Mouse (Mus musculus): ENCODE data around the gene Pyroxd1.
"Not testable (repeated sequence)": the region's sequence is repeated elsewhere in the genome, so short reads cannot be mapped to it uniquely, and the experiment has no call there.

The Pyroxd1 gene

GRCm38 (mm10) chr6:142345440-142346038 lies at the start of gene Pyroxd1:
Gene Pyroxd1, plus strand, starts transcription at chr6:142345654.
- DNase-seq = peak; percentile 87 to 89

DNA sequence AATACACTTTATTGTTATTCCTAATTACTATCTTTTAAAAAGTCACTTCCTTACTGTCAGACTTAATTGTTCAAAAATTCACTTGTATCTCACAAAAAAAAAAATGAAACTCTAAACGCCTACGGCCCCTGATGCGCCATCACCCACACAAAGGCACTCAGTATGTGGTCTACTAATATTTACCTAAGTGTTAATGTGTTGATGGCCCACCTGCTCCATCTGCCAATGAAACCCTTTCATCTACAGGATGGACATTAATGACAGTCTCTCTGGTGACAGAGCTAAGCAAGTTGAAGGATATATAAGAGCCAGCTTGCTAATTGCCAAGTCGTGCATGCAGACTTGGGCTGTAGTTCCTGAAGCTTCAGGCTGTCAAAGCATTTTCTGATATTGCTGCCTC lies 47.4 kb upstream of the Pyroxd1 start, which contains the start of gene Iapp:
Iapp (plus strand) TSS at position 326 of the 400 bp plus-strand sequence.
- no peak for DNase-seq

DNA sequence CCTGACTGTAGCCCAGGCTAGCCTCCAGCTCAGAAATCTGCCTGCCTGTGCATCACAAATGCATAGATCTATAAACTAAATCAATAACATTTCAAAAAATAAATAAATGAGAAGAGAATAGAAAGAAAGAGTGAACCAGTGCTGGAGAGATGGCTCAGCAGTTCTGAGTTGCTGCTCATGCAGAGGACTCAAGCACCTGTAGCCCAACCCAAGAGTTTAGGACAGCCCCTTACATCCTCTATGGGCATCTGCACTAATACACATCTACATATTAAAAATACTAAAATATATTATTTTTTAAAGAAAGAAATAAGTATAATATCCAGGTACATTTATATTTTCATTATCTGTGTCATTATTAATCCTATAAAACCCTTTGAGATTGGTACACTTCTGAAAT lies 40.4 kb upstream of the Pyroxd1 start:
- no peak for DNase-seq

DNA sequence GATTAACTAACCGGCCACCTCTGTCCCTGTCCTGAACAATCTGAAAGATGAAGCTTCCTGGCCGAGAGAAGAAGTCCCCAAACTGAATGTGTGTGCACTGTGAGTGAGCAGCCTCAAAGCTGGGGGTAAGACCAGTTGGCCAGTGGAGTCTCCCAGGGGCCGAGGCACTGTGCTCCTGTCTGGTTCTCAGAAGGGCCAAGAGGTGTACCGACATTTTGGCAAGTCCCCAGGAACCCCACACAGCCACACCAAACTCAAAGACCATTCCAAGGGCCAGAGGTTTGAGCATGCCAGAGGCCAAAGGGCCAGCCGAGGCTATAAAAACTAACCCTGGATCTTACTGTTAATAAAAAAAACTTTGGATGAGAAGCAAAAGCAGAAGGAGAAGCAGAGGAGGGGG lies 31.2 kb upstream of the Pyroxd1 start:
- no peak for DNase-seq

DNA sequence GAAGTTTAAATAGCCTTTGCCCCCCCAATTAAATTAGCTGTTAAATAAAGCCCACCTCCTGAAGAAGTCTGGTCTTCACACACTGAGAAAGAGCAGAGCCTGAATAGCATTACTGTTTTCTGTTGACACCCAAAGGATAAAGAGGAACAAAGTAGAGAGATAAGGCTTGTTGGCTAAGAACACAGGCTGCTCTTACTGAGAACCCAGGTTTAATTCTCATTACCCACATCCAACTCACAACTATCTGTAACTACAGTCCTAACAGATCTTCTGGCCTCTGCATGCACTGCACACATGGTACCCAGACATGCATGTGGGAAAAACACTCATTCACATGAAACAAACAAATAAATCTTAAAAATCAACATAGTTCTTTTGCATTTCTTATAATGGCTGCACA lies 28.3 kb upstream of the Pyroxd1 start:
- DNase-seq = no peak

DNA sequence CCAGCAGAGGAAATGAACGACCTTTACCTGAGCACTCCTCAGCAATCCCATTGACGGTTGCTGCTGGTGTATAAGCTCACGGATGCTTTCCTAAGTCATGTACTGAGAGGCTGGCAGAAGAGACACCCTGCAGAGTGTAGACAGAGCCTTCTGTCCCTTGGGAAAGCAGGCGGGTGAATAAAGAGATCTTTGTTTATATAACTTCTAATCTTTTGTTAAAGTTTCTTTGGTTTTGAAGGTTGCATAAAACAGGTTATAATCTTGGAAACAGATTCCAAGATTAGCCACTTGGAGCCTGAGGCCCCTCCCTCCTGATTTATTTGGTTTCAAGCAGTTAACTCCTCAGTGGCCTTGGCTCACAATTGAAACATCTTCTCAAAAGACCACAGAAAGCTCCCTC lies 22.6 kb upstream of the Pyroxd1 start, which contains the start of gene Slco1a5:
Slco1a5 (minus strand) TSS at position 101 of the 400 bp plus-strand sequence.
- no peak for DNase-seq

DNA sequence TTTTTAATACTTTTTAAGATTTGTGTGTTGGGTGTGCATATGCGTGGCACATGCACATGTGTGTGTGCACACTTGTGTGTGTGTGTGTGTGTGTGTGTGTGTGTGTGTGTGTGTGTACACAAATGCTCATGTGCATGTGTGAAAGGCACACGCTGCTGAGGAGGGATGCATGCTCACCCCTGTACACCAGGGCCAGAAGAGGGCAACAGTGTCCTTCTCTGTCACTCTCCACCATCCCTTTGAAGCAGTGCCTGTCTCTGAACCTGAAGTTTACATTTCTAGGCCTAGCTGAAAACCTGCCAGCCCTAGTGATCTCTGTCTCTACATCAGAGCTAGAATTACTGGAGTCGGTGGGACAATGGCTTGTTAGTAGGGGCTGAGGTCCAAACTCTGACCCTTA lies 18.9 kb upstream of the Pyroxd1 start:
- no peak for DNase-seq

DNA sequence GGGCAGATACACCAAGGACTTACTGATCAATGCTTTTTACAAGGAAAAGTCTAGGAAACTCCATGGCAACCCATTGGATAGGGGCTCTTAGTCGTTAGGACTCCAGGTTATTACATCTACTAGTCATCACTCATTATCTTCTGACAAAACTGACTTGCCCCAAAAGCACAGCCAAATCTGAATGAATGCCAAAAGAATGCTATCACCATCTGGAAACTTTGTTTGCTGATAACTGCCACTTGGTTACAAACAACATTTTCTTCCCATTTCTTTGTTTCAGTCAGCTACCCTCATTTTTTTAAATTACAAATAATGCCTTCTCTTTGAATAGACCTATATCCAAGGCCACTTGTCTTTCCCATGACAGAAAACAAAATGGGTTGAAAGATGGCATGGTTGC lies 16.3 kb upstream of the Pyroxd1 start:
- no peak for DNase-seq

DNA sequence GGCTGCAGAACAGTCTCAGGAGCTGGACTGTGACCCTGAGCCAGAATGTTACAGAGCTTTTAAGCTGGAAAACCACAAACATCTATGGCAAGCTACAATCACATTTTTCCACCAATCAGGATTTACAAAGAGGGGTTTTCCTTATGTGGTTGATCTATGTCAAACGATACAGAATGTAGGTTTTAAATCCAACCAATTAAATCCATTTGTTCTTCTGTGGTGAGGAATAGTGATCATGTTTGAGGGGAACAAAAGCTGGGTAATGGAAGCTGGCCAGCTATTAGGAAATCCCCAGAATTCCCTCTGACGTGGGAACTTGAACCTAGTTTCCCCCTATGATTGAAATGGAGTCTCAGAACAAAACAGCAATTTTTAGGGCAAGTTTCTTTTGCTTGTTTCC lies 6.5 kb upstream of the Pyroxd1 start:
- DNase-seq = no peak

- DNase-seq = no peak
Observed at GRCm38 (mm10) chr6:142339576-142339975, 5.9 kb upstream of the Pyroxd1 start.

- DNase-seq = peak; percentile 71 to 77
Observed at GRCm38 (mm10) chr6:142343561-142343960, 1.9 kb upstream of the Pyroxd1 start.

DNA sequence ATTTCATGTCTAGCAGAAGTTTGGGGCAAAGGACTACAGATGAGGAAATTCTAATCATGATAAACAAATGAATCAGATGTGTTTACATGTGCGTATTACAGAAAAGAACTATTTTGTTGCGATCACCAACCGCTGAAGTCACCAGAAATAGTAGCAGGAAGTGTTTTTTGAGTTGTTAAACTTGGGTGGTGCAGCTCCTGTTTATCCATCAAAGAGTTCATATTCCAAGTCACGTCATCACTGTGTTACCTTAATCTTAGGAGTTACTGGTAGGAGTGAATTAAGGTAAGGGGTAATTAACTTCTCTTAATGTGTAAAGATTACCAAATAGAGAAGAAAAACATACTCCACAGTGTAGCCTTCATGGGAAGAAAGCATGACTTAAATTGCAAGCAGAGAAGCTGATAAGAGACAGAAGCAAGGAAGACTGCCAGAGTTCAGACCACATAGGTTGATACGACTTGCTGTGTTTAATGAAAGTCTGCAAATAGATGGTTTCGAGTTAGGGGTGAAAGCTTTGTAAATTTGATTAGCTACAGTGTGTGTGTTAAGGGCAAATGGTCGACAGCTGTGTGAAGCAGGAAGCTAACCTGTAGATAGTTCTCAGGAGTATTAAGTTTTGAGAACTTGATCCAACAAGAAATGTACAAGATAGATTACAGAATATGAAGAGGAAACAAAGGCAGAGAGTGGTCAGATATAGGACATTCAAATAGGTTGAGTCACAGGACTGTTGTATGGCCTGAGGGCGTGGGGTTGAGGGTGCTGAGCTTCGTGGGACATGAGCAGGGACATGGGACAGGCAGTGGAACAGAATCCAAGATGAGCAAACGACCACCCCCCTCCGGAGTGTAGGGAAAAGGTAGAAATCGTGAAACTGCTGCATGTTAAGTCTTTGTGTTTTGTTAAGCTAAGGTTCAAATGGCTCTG lies 992 bp downstream of the Pyroxd1 start:
- no peak for DNase-seq

- peak; percentile 14 to 19 for DNase-seq
Observed at GRCm38 (mm10) chr6:142347431-142348385, 2.3 kb downstream of the Pyroxd1 start.

- not testable (repeated sequence) for DNase-seq
Observed at GRCm38 (mm10) chr6:142352099-142352498, 6.6 kb downstream of the Pyroxd1 start.

GRCm38 (mm10) chr6:142357106-142357505 lies 11.7 kb downstream of the Pyroxd1 start:
- no peak for DNase-seq

- no peak for DNase-seq
Observed at GRCm38 (mm10) chr6:142362036-142362435, 16.6 kb downstream of the Pyroxd1 start.

DNA sequence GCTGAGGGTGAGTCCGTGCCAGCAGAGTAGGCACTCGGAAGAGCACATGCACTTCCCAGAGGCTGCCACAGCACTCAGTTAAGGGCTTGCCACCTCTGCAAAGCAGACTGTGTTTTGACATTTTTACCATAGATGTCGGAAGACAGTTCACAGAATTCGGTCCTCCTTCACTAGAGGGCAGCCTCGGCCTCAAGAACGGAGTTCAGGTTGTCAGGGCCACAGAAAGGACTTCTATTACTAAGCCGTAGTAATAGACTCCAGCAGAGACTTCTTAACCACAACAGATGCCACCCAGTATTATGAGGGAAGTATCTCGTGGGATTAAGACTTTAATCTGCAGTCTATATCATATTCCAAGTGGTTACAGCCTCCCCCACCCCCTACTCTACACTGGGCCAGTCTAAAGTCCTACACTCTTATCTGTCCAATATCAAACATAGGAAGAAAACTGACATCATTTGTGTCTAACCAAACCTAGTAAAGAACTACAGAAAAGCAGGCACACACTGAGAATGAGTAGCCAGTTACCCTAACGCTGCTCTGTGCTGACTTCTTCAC lies 17.6 kb downstream of the Pyroxd1 start:
- peak in 1 of 2 experiments; percentile 17 for DNase-seq

DNA sequence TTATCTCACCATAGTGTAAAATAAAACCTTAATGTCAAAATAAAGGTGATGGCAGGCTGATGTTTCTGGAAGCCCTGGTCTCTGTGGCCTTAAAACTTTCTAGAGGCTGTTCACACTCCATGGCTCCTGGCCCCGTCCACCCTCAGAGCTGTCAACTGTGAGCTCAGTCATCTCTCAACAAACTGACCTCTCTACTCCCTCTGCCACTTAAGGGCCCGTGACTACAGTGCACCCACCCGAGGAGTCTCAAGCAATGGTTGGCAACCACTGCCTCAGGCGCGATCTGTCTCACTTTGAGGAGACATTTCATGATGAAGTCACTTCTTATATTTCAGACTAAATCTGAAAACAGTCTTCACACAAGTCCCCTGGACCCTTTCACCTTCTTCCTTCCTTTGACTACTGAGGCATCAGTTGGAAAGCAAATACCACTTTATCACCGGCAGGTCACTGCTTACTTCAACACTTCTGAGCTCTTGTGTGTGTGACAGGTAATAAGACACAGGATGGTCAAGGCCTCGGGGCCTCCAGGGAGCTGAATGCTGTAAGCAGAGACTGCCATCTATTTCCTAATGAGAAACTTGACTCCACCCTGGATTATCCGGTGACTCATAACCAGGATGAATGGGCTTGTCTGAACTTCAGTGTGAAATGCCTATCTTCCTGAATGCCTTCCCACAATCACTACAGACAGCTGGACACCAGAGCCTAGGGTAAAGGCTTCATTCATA lies 20.5 kb downstream of the Pyroxd1 start:
- no peak for DNase-seq

- no peak for DNase-seq
Observed at GRCm38 (mm10) chr6:142366473-142367018, 21.1 kb downstream of the Pyroxd1 start.

DNA sequence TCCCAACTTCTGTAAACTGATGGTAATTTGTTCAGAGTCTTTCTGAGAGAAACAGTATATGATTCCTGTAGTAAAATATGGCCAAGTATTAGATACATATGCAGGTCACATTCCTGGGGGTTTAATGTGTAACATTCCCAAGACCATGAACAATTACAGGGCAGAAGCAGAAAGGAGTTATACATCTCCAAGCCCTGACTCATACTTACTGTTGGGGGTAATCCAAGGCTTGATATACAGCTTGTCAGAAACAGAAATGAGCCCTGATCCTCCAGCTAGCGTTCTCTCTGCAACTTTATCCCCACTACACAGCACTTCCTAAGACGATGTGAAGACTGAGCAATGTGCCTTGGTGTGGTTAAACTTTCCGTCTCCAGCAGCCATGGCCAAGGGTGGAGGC lies 22.1 kb downstream of the Pyroxd1 start:
- DNase-seq = no peak

DNA sequence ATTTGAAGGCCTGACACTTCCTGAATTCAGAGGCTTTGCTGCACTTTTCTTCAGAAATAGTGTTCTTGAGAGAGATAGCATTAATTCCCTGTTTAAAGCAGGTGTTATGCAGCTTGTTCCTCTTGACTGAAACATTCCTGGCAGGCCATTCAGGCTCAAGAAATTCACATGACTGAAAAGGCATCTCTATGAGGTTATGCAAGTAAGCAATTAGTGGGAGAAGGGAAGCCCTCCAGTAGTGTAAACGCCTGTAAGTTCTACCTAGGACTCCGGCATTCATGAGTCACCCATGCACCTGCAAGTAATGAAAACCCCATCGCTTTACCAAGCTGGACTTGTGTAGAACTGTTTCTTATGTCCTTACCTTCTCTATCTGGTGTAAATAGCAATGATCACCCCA lies 24.1 kb downstream of the Pyroxd1 start:
- no peak for DNase-seq
